Mouse (Mus musculus) retina, postnatal 7 days (tissue): ENCODE measurements around the gene Srrm1.

Experiments used
- DNase-seq: peaks from one replicate; pipeline ENCODE4 v3.0.0-alpha.2; 2012; ENCODE audit warnings: low read depth, low spot score

Gene Srrm1

GRCm38 (mm10) chr4:135353794-135354450, 801 bp upstream of the Srrm1 start:
- no peak for DNase-seq

- no peak for DNase-seq
Observed at GRCm38 (mm10) chr4:135352326-135353065, 625 bp downstream of the Srrm1 start.

GRCm38 (mm10) chr4:135337376-135337942, 15.7 kb downstream of the Srrm1 start:
- no peak for DNase-seq

- DNase-seq = no peak
Observed at GRCm38 (mm10) chr4:135336023-135336357, 17.1 kb downstream of the Srrm1 start.

GRCm38 (mm10) chr4:135335327-135336022, 17.6 kb downstream of the Srrm1 start:
- DNase-seq = no peak

- DNase-seq = no peak
Observed at GRCm38 (mm10) chr4:135326469-135326868, 26.7 kb downstream of the Srrm1 start.

- DNase-seq = no peak
Observed at GRCm38 (mm10) chr4:135326046-135326445, 27.1 kb downstream of the Srrm1 start.

- DNase-seq = no peak
Observed at GRCm38 (mm10) chr4:135323021-135323420, 30.1 kb downstream of the Srrm1 start.

GRCm38 (mm10) chr4:135317966-135318365, 35.2 kb downstream of the Srrm1 start:
- peak; percentile 71 for DNase-seq

GRCm38 (mm10) chr4:135317539-135317938, 35.6 kb downstream of the Srrm1 start:
- DNase-seq = no peak

- DNase-seq = no peak
Observed at GRCm38 (mm10) chr4:135315287-135315686, 37.8 kb downstream of the Srrm1 start.

- DNase-seq = no peak
Observed at GRCm38 (mm10) chr4:135314419-135314832, 38.7 kb downstream of the Srrm1 start.

- DNase-seq = no peak
Observed at GRCm38 (mm10) chr4:135313761-135314241, 39.3 kb downstream of the Srrm1 start.

- DNase-seq = no peak
Observed at GRCm38 (mm10) chr4:135313111-135313691, 39.9 kb downstream of the Srrm1 start.

GRCm38 (mm10) chr4:135312706-135313105, 40.4 kb downstream of the Srrm1 start:
- no peak for DNase-seq

- no peak for DNase-seq
Observed at GRCm38 (mm10) chr4:135310371-135310770, 42.8 kb downstream of the Srrm1 start.

- DNase-seq = no peak
Observed at GRCm38 (mm10) chr4:135309726-135310125, 43.4 kb downstream of the Srrm1 start.

GRCm38 (mm10) chr4:135309112-135309659, 43.9 kb downstream of the Srrm1 start:
- DNase-seq = no peak

- DNase-seq = no peak
Observed at GRCm38 (mm10) chr4:135306971-135307632, 46.0 kb downstream of the Srrm1 start.

GRCm38 (mm10) chr4:135306533-135306932, 46.6 kb downstream of the Srrm1 start:
- DNase-seq = no peak

- DNase-seq = no peak
Observed at GRCm38 (mm10) chr4:135302261-135302660, 50.9 kb downstream of the Srrm1 start.
